Mouse (Mus musculus): ENCODE results near the gene Dpyd. TPM values are rescaled to one million over a fixed set of nuclear protein-coding genes. Genes with fewer than 3 reads are reported as not detected.

Gene Dpyd
- polyA plus RNA-seq, 1 experiment = 1.0 TPM

- Histone ChIP-seq H3K27ac (ENCODE audit: control insufficient read depth, insufficient read depth, low read depth, low read length) (no peak overlapping the region), H3K27me3 (ENCODE audit: control insufficient read depth, insufficient read depth, low read length) (no peaks in the 10 kb centered on the region), H3K4me3 (ENCODE audit: control insufficient read depth, low read depth, low read length) (no peak overlapping the region), H3K4me1 (ENCODE audit: control insufficient read depth, insufficient read depth, low read length) (no peaks in the 10 kb centered on the region), H3K36me3 (ENCODE audit: control insufficient read depth, insufficient read depth, low read length) (no peaks in the 10 kb centered on the region)
- TF ChIP-seq POLR2A (IDR thresholded peaks at IDR 0.05; ENCODE audit: control insufficient read depth, low read depth, low read length) (no peak), CTCF (IDR thresholded peaks at IDR 0.05; ENCODE audit: control insufficient read depth, insufficient read depth, insufficient replicate concordance, low read depth, low read length) (no peak)
These were observed 603.8 kb downstream of the Dpyd start for GRCm38 (mm10) chr3:119165691-119166090.

GRCm38 (mm10) chr3:119168166-119168565, 606.2 kb downstream of the Dpyd start:
- TF ChIP-seq CTCF (IDR thresholded peaks at IDR 0.05; ENCODE audit: control insufficient read depth, insufficient read depth, insufficient replicate concordance, low read depth, low read length) = no peak
- no peak for TF ChIP-seq POLR2A (IDR thresholded peaks at IDR 0.05; ENCODE audit: control insufficient read depth, low read depth, low read length)
- Histone ChIP-seq H3K27ac (ENCODE audit: control insufficient read depth, insufficient read depth, low read depth, low read length) (no peak overlapping the region), H3K27me3 (ENCODE audit: control insufficient read depth, insufficient read depth, low read length) (no peaks in the 10 kb centered on the region), H3K4me1 (ENCODE audit: control insufficient read depth, insufficient read depth, low read length) (no peaks in the 10 kb centered on the region), H3K36me3 (ENCODE audit: control insufficient read depth, insufficient read depth, low read length) (no peaks in the 10 kb centered on the region), H3K4me3 (ENCODE audit: control insufficient read depth, low read depth, low read length) (no peak overlapping the region)

- TF ChIP-seq POLR2A (IDR thresholded peaks at IDR 0.05; ENCODE audit: control insufficient read depth, low read depth, low read length) = no peak
- no peak overlapping the region for H3K4me3 ChIP-seq (ENCODE audit: control insufficient read depth, low read depth, low read length)
- no peak overlapping the region for H3K27ac ChIP-seq (ENCODE audit: control insufficient read depth, insufficient read depth, low read depth, low read length)
- no peaks in the 10 kb centered on the region for H3K36me3 ChIP-seq (ENCODE audit: control insufficient read depth, insufficient read depth, low read length)
- no peaks in the 10 kb centered on the region for H3K4me1 ChIP-seq (ENCODE audit: control insufficient read depth, insufficient read depth, low read length)
- no peaks in the 10 kb centered on the region for H3K27me3 ChIP-seq (ENCODE audit: control insufficient read depth, insufficient read depth, low read length)
These were observed 606.7 kb downstream of the Dpyd start for GRCm38 (mm10) chr3:119168661-119169060.

- H3K36me3 ChIP-seq (ENCODE audit: control insufficient read depth, insufficient read depth, low read length) = no peaks in the 10 kb centered on the region
- TF ChIP-seq POLR2A (IDR thresholded peaks at IDR 0.05; ENCODE audit: control insufficient read depth, low read depth, low read length) (no peak), CTCF (IDR thresholded peaks at IDR 0.05; ENCODE audit: control insufficient read depth, insufficient read depth, insufficient replicate concordance, low read depth, low read length) (no peak)
- no peak overlapping the region for H3K27ac ChIP-seq (ENCODE audit: control insufficient read depth, insufficient read depth, low read depth, low read length)
- no peak overlapping the region for H3K4me3 ChIP-seq (ENCODE audit: control insufficient read depth, low read depth, low read length)
- H3K4me1 ChIP-seq (ENCODE audit: control insufficient read depth, insufficient read depth, low read length) = no peaks in the 10 kb centered on the region
- no peaks in the 10 kb centered on the region for H3K27me3 ChIP-seq (ENCODE audit: control insufficient read depth, insufficient read depth, low read length)
These were observed 621.3 kb downstream of the Dpyd start for GRCm38 (mm10) chr3:119183261-119183660.

GRCm38 (mm10) chr3:119194071-119194470, 632.1 kb downstream of the Dpyd start:
- no peaks in the 10 kb centered on the region for H3K36me3 ChIP-seq (ENCODE audit: control insufficient read depth, insufficient read depth, low read length)
- no peak overlapping the region for H3K4me3 ChIP-seq (ENCODE audit: control insufficient read depth, low read depth, low read length)
- no peaks in the 10 kb centered on the region for H3K27me3 ChIP-seq (ENCODE audit: control insufficient read depth, insufficient read depth, low read length)
- H3K27ac ChIP-seq (ENCODE audit: control insufficient read depth, insufficient read depth, low read depth, low read length) = no peak overlapping the region
- TF ChIP-seq CTCF (IDR thresholded peaks at IDR 0.05; ENCODE audit: control insufficient read depth, insufficient read depth, insufficient replicate concordance, low read depth, low read length) (no peak), POLR2A (IDR thresholded peaks at IDR 0.05; ENCODE audit: control insufficient read depth, low read depth, low read length) (no peak)
- no peaks in the 10 kb centered on the region for H3K4me1 ChIP-seq (ENCODE audit: control insufficient read depth, insufficient read depth, low read length)

GRCm38 (mm10) chr3:119195613-119196012, 633.7 kb downstream of the Dpyd start:
- Histone ChIP-seq H3K36me3 (ENCODE audit: control insufficient read depth, insufficient read depth, low read length) (no peaks in the 10 kb centered on the region), H3K27me3 (ENCODE audit: control insufficient read depth, insufficient read depth, low read length) (no peaks in the 10 kb centered on the region), H3K4me1 (ENCODE audit: control insufficient read depth, insufficient read depth, low read length) (no peaks in the 10 kb centered on the region), H3K27ac (ENCODE audit: control insufficient read depth, insufficient read depth, low read depth, low read length) (no peak overlapping the region), H3K4me3 (ENCODE audit: control insufficient read depth, low read depth, low read length) (no peak overlapping the region)
- TF ChIP-seq POLR2A (IDR thresholded peaks at IDR 0.05; ENCODE audit: control insufficient read depth, low read depth, low read length) = no peak
- TF ChIP-seq CTCF (IDR thresholded peaks at IDR 0.05; ENCODE audit: control insufficient read depth, insufficient read depth, insufficient replicate concordance, low read depth, low read length) = no peak

- H3K27ac ChIP-seq (ENCODE audit: control insufficient read depth, insufficient read depth, low read depth, low read length) = no peak overlapping the region
- no peaks in the 10 kb centered on the region for H3K4me1 ChIP-seq (ENCODE audit: control insufficient read depth, insufficient read depth, low read length)
- no peaks in the 10 kb centered on the region for H3K27me3 ChIP-seq (ENCODE audit: control insufficient read depth, insufficient read depth, low read length)
- H3K36me3 ChIP-seq (ENCODE audit: control insufficient read depth, insufficient read depth, low read length) = no peaks in the 10 kb centered on the region
- TF ChIP-seq CTCF (IDR thresholded peaks at IDR 0.05; ENCODE audit: control insufficient read depth, insufficient read depth, insufficient replicate concordance, low read depth, low read length) (no peak), POLR2A (IDR thresholded peaks at IDR 0.05; ENCODE audit: control insufficient read depth, low read depth, low read length) (no peak)
- no peak overlapping the region for H3K4me3 ChIP-seq (ENCODE audit: control insufficient read depth, low read depth, low read length)
These were observed 659.0 kb downstream of the Dpyd start for GRCm38 (mm10) chr3:119220763-119221412.

GRCm38 (mm10) chr3:119243181-119243580, 681.3 kb downstream of the Dpyd start:
- H3K4me1 ChIP-seq (ENCODE audit: control insufficient read depth, insufficient read depth, low read length) = no peaks in the 10 kb centered on the region
- no peaks in the 10 kb centered on the region for H3K27me3 ChIP-seq (ENCODE audit: control insufficient read depth, insufficient read depth, low read length)
- H3K27ac ChIP-seq (ENCODE audit: control insufficient read depth, insufficient read depth, low read depth, low read length) = no peak overlapping the region
- TF ChIP-seq CTCF (IDR thresholded peaks at IDR 0.05; ENCODE audit: control insufficient read depth, insufficient read depth, insufficient replicate concordance, low read depth, low read length) (no peak), POLR2A (IDR thresholded peaks at IDR 0.05; ENCODE audit: control insufficient read depth, low read depth, low read length) (no peak)
- H3K36me3 ChIP-seq (ENCODE audit: control insufficient read depth, insufficient read depth, low read length) = no peaks in the 10 kb centered on the region
- no peak overlapping the region for H3K4me3 ChIP-seq (ENCODE audit: control insufficient read depth, low read depth, low read length)

Measured in testis, adult 2 months (tissue).